Mouse (Mus musculus): ENCODE data around the gene Zfp738. TPM values are rescaled to one million over a fixed set of nuclear protein-coding genes. Genes with fewer than 3 reads are reported as not detected.
"Not testable (repeated sequence)": the region's sequence is repeated elsewhere in the genome, so short reads cannot be mapped to it uniquely, and the experiment has no call there.

Zfp738 gene
- total and polyA plus RNA-seq, 3 experiments, result 4.9 to 10.3 (median 7.3) TPM

- H3K79me2 ChIP-seq (replicated peaks; ENCODE audit: control insufficient read depth, extremely low read depth, insufficient read depth, poor library complexity, severe bottlenecking); H3K27me3 ChIP-seq (replicated peaks); in situ Hi-C loops (cut with MboI; ENCODE audit: low pct_ligation_motif_present, low pct_unique_long_range_greater_than_20kb, low sequenced_read_pairs); H3K9me3 ChIP-seq (replicated peaks; ENCODE audit: low read length); H3K27ac ChIP-seq (ENCODE audit: insufficient read depth, low read depth); dilution Hi-C loops (cut with MboI; ENCODE audit: extremely low pct_ligation_motif_present, extremely low pct_unique_long_range_greater_than_20kb, low sequenced_read_pairs); H3K9ac ChIP-seq (ENCODE audit: insufficient read depth, low read depth); H3K36me3 ChIP-seq (replicated peaks in 1 of 2; ENCODE audit: control insufficient read depth in 1 of 2, insufficient read depth in 1 of 2, low read length in 1 of 2): not testable (repeated sequence)
- DNase-seq (ENCODE audit: extremely low read depth), result peak; percentile 30
- Histone ChIP-seq H3K4me1 (ENCODE audit: control insufficient read depth in 1 of 2, insufficient read depth in 2 of 2) (peaks cover 0 to 21% of the 10 kb centered on the region in 2 experiments; a peak in 2 of 4 replicates), H3K4me2 (ENCODE audit: insufficient read depth, low read depth, poor library complexity, severe bottlenecking) (peak overlapping the region; percentile 46; the same call in 1 of the 2 replicates), H3K4me3 (replicated peaks in 1 of 3; ENCODE audit: low read depth in 2 of 3, low read length in 2 of 3, poor library complexity in 1 of 3) (peak overlapping the region in 2 of 3 experiments; percentile 49 to 63)
- TF ChIP-seq CTCF (conservative IDR thresholded peaks at IDR 0.05 in 1 of 2, IDR thresholded peaks at IDR 0.05 in 1 of 2; ENCODE audit: low read depth in 2 of 2, low read length in 2 of 2) (peak in 1 of 2 experiments; percentile 27; a peak in 2 of 4 replicates), SMC3 (IDR thresholded peaks at IDR 0.05; ENCODE audit: low read depth, low read length) (peak; percentile 14; the same call in 1 of the 2 replicates)
Observed at GRCm38 (mm10) chr13:67729441-67729840, 42.6 kb upstream of the Zfp738 start.

GRCm38 (mm10) chr13:67728641-67729318 lies 41.9 kb upstream of the Zfp738 start, which contains the start of gene Zfp65:
Gene Zfp65 (minus strand): TSS chr13:67729173.
- Histone ChIP-seq H3K4me3 (replicated peaks in 1 of 3; ENCODE audit: low read depth in 2 of 3, low read length in 2 of 3, poor library complexity in 1 of 3) (peak within 1 kb of the TSS; percentile 31 to 63 (median 52)), H3K9ac (ENCODE audit: insufficient read depth, low read depth) (peak within 1 kb of the TSS; percentile 17; the same call in 1 of the 2 replicates), H3K27ac (ENCODE audit: insufficient read depth, low read depth) (no peak within 1 kb of the TSS), H3K4me2 (ENCODE audit: insufficient read depth, low read depth, poor library complexity, severe bottlenecking) (peak within 1 kb of the TSS; percentile 46; the same call in 1 of the 2 replicates), H3K79me2 (replicated peaks; ENCODE audit: control insufficient read depth, extremely low read depth, insufficient read depth, poor library complexity, severe bottlenecking) (no peaks in the 10 kb centered on the region; the same call in 1 of the 2 replicates), H3K36me3 (replicated peaks in 1 of 2; ENCODE audit: control insufficient read depth in 1 of 2, insufficient read depth in 1 of 2, low read length in 1 of 2) (no peaks in the 10 kb centered on the region), H3K27me3 (replicated peaks) (no peaks in the 10 kb centered on the region), H3K4me1 (ENCODE audit: control insufficient read depth in 1 of 2, insufficient read depth in 2 of 2) (peaks cover 0 to 21% of the 10 kb centered on the region in 2 experiments; a peak in 2 of 4 replicates), H3K9me3 (replicated peaks; ENCODE audit: low read length) (peaks cover 2% of the 10 kb centered on the region)
- TF ChIP-seq HCFC1 (IDR thresholded peaks at IDR 0.05; ENCODE audit: low read depth, low read length) (peak; percentile 80), UBTF (IDR thresholded peaks at IDR 0.05; ENCODE audit: low read depth, low read length) (no peak), SMC3 (IDR thresholded peaks at IDR 0.05; ENCODE audit: low read depth, low read length) (no peak), KAT2A (IDR thresholded peaks at IDR 0.05; ENCODE audit: insufficient replicate concordance, low read length) (0 out of 2 replicates have a peak, but pooled peaks have one; percentile 37), ELF1 (IDR thresholded peaks at IDR 0.05; ENCODE audit: low read depth, low read length) (peak; percentile 70)
- in situ Hi-C loops (cut with MboI; ENCODE audit: low pct_ligation_motif_present, low pct_unique_long_range_greater_than_20kb, low sequenced_read_pairs), result no loop called here
- DNase-seq (ENCODE audit: extremely low read depth), result peak; percentile 58
- dilution Hi-C loops (cut with MboI; ENCODE audit: extremely low pct_ligation_motif_present, extremely low pct_unique_long_range_greater_than_20kb, low sequenced_read_pairs), result no loop called here

- H3K9ac ChIP-seq (ENCODE audit: insufficient read depth, low read depth), result no peak overlapping the region
- dilution Hi-C loops (cut with MboI; ENCODE audit: extremely low pct_ligation_motif_present, extremely low pct_unique_long_range_greater_than_20kb, low sequenced_read_pairs) (no loop called here), in situ Hi-C loops (cut with MboI; ENCODE audit: low pct_ligation_motif_present, low pct_unique_long_range_greater_than_20kb, low sequenced_read_pairs) (no loop called here)
- peaks cover 0 to 23% of the 10 kb centered on the region in 2 experiments; a peak in 2 of 4 replicates for H3K4me1 ChIP-seq (ENCODE audit: control insufficient read depth in 1 of 2, insufficient read depth in 2 of 2)
- no peak for TF ChIP-seq ZKSCAN1 (IDR thresholded peaks at IDR 0.05; ENCODE audit: borderline replicate concordance, low read depth, low read length)
- TF ChIP-seq MEF2A (IDR thresholded peaks at IDR 0.05; ENCODE audit: borderline replicate concordance, low read depth, low read length), result no peak
- no peak for TF ChIP-seq USF1 (IDR thresholded peaks at IDR 0.05; ENCODE audit: low read depth, low read length)
- TF ChIP-seq ETS1 (conservative IDR thresholded peaks at IDR 0.05; ENCODE audit: low read depth, low read length), result no peak
- TF ChIP-seq ZC3H11A (IDR thresholded peaks at IDR 0.05; ENCODE audit: low read depth, low read length), result no peak
- no peak for TF ChIP-seq MAZ (IDR thresholded peaks at IDR 0.05; ENCODE audit: low read depth, low read length)
- TF ChIP-seq ZMIZ1 (IDR thresholded peaks at IDR 0.05; ENCODE audit: low read depth, low read length), result no peak
- TF ChIP-seq CTCF (conservative IDR thresholded peaks at IDR 0.05 in 1 of 2, IDR thresholded peaks at IDR 0.05 in 1 of 2; ENCODE audit: low read depth in 2 of 2, low read length in 2 of 2), result no peak
- no peak for TF ChIP-seq E2F4 (IDR thresholded peaks at IDR 0.05; ENCODE audit: insufficient replicate concordance, low read depth, low read length)
- no peak for TF ChIP-seq PAX5 (IDR thresholded peaks at IDR 0.05; ENCODE audit: low read length)
- TF ChIP-seq POLR2AphosphoS2 (IDR thresholded peaks at IDR 0.05; ENCODE audit: low read depth, low read length), result no peak
- TF ChIP-seq IRF4 (IDR thresholded peaks at IDR 0.05; ENCODE audit: low read depth, low read length), result no peak
- no peak for TF ChIP-seq JUN (IDR thresholded peaks at IDR 0.05; ENCODE audit: insufficient read depth, low read depth, low read length)
- TF ChIP-seq ELF1 (IDR thresholded peaks at IDR 0.05; ENCODE audit: low read depth, low read length), result no peak
- peak overlapping the region in 2 of 3 experiments; percentile 52 to 63 for H3K4me3 ChIP-seq (replicated peaks in 1 of 3; ENCODE audit: low read depth in 2 of 3, low read length in 2 of 3, poor library complexity in 1 of 3)
- H3K9me3 ChIP-seq (replicated peaks; ENCODE audit: low read length), result no peaks in the 10 kb centered on the region
- no peaks in the 10 kb centered on the region for H3K36me3 ChIP-seq (replicated peaks in 1 of 2; ENCODE audit: control insufficient read depth in 1 of 2, insufficient read depth in 1 of 2, low read length in 1 of 2)
- H3K4me2 ChIP-seq (ENCODE audit: insufficient read depth, low read depth, poor library complexity, severe bottlenecking), result peak overlapping the region; percentile 29; the same call in 1 of the 2 replicates
- no peaks in the 10 kb centered on the region for H3K27me3 ChIP-seq (replicated peaks)
- H3K27ac ChIP-seq (ENCODE audit: insufficient read depth, low read depth), result no peak overlapping the region
- no peak for DNase-seq (ENCODE audit: extremely low read depth)
- no peaks in the 10 kb centered on the region; the same call in 1 of the 2 replicates for H3K79me2 ChIP-seq (replicated peaks; ENCODE audit: control insufficient read depth, extremely low read depth, insufficient read depth, poor library complexity, severe bottlenecking)
Observed at GRCm38 (mm10) chr13:67728106-67728505, 41.2 kb upstream of the Zfp738 start.
